Mouse (Mus musculus) adrenal gland, postnatal 4 days (tissue): ENCODE data around the gene Ifitm10. TPM values are rescaled to one million over a fixed set of nuclear protein-coding genes. Genes with fewer than 3 reads are reported as not detected.
"Not testable (repeated sequence)": the region's sequence is repeated elsewhere in the genome, so short reads cannot be mapped to it uniquely, and the experiment has no call there.

Experiments used
- DNase-seq, 2 experiments: peaks; one replicate each; pipeline ENCODE4 v3.0.0; 2021 to 2022; ENCODE audit warnings: low spot score in 2 of 2, mixed read lengths in 2 of 2
- long read RNA-seq, 2 experiments: library from polyadenylated mRNA; stranded (forward); transcript quantifications; one replicate each; pipeline ENCODE4 v2.0.0; 2021
- total RNA-seq, 2 experiments: library from RNA; stranded (reverse); gene quantifications; 2 replicates each; pipeline ENCODE4 v1.2.3; 2021

The Ifitm10 gene
- 1 to 10 TPM; 5.1 to 6.2 TPM for total RNA-seq
- long read RNA-seq, experiment 1, partial matches to known transcripts, result 0 of 4 reads
- long read RNA-seq, experiment 1, other reads (novel, unspliced or antisense), result 0 of 4 reads
- long read RNA-seq, experiment 2, partial matches to known transcripts, result 0 of 4 reads
- long read RNA-seq, experiment 2, other reads (novel, unspliced or antisense), result 0 of 4 reads

GRCm38 (mm10) chr7:142373641-142374412 is at the start of gene Ifitm10:
TSS of gene Ifitm10 (minus strand) at chr7:142373753.
- DNase-seq, result no peak

- no peak for DNase-seq
Observed at GRCm38 (mm10) chr7:142421826-142422225, 48.3 kb upstream of the Ifitm10 start.

- DNase-seq, result no peak
Observed at GRCm38 (mm10) chr7:142419887-142420286, 46.3 kb upstream of the Ifitm10 start.

- DNase-seq, result no peak
Observed at GRCm38 (mm10) chr7:142418679-142419078, 45.1 kb upstream of the Ifitm10 start.

- no peak for DNase-seq
Observed at GRCm38 (mm10) chr7:142418027-142418426, 44.5 kb upstream of the Ifitm10 start.

- DNase-seq, result no peak
Observed at GRCm38 (mm10) chr7:142416225-142416624, 42.7 kb upstream of the Ifitm10 start.

GRCm38 (mm10) chr7:142415314-142415713 is 41.8 kb upstream of the Ifitm10 start:
- no peak for DNase-seq

GRCm38 (mm10) chr7:142413285-142413684 is 39.7 kb upstream of the Ifitm10 start:
- DNase-seq, result no peak

GRCm38 (mm10) chr7:142409603-142410002 is 36.0 kb upstream of the Ifitm10 start:
- no peak for DNase-seq

GRCm38 (mm10) chr7:142408686-142409085 is 35.1 kb upstream of the Ifitm10 start:
- DNase-seq, result no peak

- no peak for DNase-seq
Observed at GRCm38 (mm10) chr7:142407935-142408334, 34.4 kb upstream of the Ifitm10 start.

- DNase-seq, result not testable (repeated sequence)
Observed at GRCm38 (mm10) chr7:142405134-142405533, 31.6 kb upstream of the Ifitm10 start.

- no peak for DNase-seq
Observed at GRCm38 (mm10) chr7:142403591-142403990, 30.0 kb upstream of the Ifitm10 start.

- no peak for DNase-seq
Observed at GRCm38 (mm10) chr7:142400750-142401142, 27.2 kb upstream of the Ifitm10 start.

GRCm38 (mm10) chr7:142400112-142400749 is 26.7 kb upstream of the Ifitm10 start:
- DNase-seq, result no peak

- DNase-seq, result no peak
Observed at GRCm38 (mm10) chr7:142399250-142399649, 25.7 kb upstream of the Ifitm10 start.

GRCm38 (mm10) chr7:142398052-142398451 is 24.5 kb upstream of the Ifitm10 start:
- no peak for DNase-seq

GRCm38 (mm10) chr7:142396611-142397010 is 23.1 kb upstream of the Ifitm10 start:
- DNase-seq, result no peak

GRCm38 (mm10) chr7:142395472-142395871 is 21.9 kb upstream of the Ifitm10 start:
- DNase-seq, result no peak

- no peak for DNase-seq
Observed at GRCm38 (mm10) chr7:142394261-142395190, 21.0 kb upstream of the Ifitm10 start.

- peak in 1 of 2 experiments; percentile 34 for DNase-seq
Observed at GRCm38 (mm10) chr7:142393191-142393590, 19.6 kb upstream of the Ifitm10 start.
